Mouse (Mus musculus): ENCODE data around the gene Fat1.
"Not testable (repeated sequence)": the region's sequence is repeated elsewhere in the genome, so short reads cannot be mapped to it uniquely, and the experiment has no call there.

Fat1 gene

DNA sequence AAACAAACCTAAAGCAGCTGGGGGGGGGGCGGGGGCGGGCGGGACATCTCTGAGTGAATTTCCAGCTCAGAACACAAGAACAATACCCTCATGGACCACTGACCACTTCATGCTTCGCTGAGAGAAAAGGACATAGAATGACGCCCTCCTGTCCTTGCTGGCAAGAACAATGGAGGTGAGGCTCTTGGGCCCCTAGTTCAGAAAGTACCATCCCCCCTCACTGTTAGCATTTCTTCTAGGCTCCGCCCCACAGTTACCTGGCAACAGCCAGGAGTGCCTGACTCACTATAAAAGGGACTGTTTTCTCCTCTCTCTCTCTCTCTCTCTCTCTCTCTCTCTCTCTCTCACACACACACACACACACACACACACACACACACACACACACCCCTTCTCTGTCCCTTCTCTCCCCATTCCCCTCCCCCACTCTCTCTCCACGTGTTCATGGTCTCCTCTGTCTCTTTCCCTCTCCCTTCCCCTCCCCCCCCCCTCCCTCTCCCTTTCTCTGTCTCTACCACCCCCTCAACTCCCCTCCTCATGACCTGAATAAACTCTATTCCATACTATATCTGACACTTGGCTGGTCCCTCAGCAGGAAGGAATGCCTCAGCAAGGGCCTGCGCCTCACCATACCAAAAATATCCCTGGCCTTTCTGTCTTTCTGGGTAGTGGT lies 129.1 kb downstream of the Fat1 start:
- in situ Hi-C loops (cut with MboI; ENCODE audit: low sequenced_read_pairs): no loop called here

DNA sequence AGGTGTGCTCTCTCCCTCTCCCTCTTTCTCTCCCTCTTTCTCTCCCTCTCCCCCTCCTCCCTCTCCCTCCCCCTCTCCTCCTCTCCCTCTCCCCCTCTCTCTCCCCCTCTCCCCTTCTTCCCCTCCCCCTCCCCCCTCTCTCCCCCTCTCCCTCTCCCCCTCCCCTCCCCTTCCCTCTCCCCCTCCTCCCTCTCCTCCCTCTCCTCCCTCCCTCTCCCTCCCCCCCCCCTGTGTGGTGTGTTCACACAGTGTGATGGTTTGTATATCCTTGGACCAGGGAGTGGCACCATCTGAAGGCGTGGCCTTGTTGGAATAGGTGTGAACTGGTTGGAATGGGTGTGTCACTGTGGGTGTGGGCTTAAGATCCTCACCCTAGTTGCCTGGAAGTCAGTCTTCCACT lies 130.1 kb downstream of the Fat1 start:
- in situ Hi-C loops (cut with MboI; ENCODE audit: low sequenced_read_pairs): not testable (repeated sequence)

- in situ Hi-C loops (cut with MboI; ENCODE audit: low sequenced_read_pairs): no loop called here
Measured at GRCm38 (mm10) chr8:45068759-45069386, 133.6 kb downstream of the Fat1 start, which contains the start of gene Mtnr1a. Gene Mtnr1a (plus strand): TSS chr8:45069137.

GRCm38 (mm10) chr8:45070949-45071348 lies 135.7 kb downstream of the Fat1 start:
- in situ Hi-C loops (cut with MboI; ENCODE audit: low sequenced_read_pairs): no loop called here

GRCm38 (mm10) chr8:45080850-45081249 lies 145.6 kb downstream of the Fat1 start:
- in situ Hi-C loops (cut with MboI; ENCODE audit: low sequenced_read_pairs): no loop called here

GRCm38 (mm10) chr8:45093599-45093998 lies 158.4 kb downstream of the Fat1 start:
- in situ Hi-C loops (cut with MboI; ENCODE audit: low sequenced_read_pairs): no loop called here
